Mouse (Mus musculus) heart, embryonic 12.5 days (tissue): ENCODE data around the gene Rap1gap2. TPM values are rescaled to one million over a fixed set of nuclear protein-coding genes. Genes with fewer than 3 reads are reported as not detected.

Experiments used
- ATAC-seq: fragments of 200-750 bp; cut with Nextera tagmentation; 2 replicates; pipeline ENCODE4 v1.8.0; 2017; ENCODE audit warnings: moderate TSS enrichment, moderate library complexity; ENCODE audit not compliant: insufficient number of reproducible peaks, low FRiP score
- H3K27ac ChIP-seq: fragments of 300-500 bp; sonication (generic); 2 replicates; pipeline ENCODE4 v1.5.1; 2016; ENCODE audit warnings: mild to moderate bottlenecking, moderate library complexity; ENCODE audit not compliant: poor library complexity, severe bottlenecking
- H3K27me3 ChIP-seq: fragments of 300-500 bp; sonication (generic); replicated peaks from 2 replicates; pipeline ENCODE4 v1.6.1; 2016; ENCODE audit warnings: mild to moderate bottlenecking, moderate library complexity
- H3K36me3 ChIP-seq: fragments of 300-500 bp; sonication (generic); 2 replicates; pipeline ENCODE4 v1.6.1; 2016; ENCODE audit warnings: mild to moderate bottlenecking, moderate library complexity
- H3K4me1 ChIP-seq: fragments of 300-500 bp; sonication (generic); replicated peaks from 2 replicates; pipeline ENCODE4 v1.6.1; 2016; ENCODE audit warnings: mild to moderate bottlenecking
- H3K4me2 ChIP-seq: fragments of 300-500 bp; sonication (generic); 2 replicates; pipeline ENCODE4 v1.6.1; 2016; ENCODE audit warnings: mild to moderate bottlenecking, moderate library complexity
- H3K4me3 ChIP-seq: fragments of 300-500 bp; sonication (generic); 2 replicates; pipeline ENCODE4 v1.5.1; 2016; ENCODE audit warnings: mild to moderate bottlenecking
- H3K9ac ChIP-seq: fragments of 300-500 bp; sonication (generic); 2 replicates; pipeline ENCODE4 v1.6.1; 2016; ENCODE audit warnings: mild to moderate bottlenecking, moderate library complexity
- H3K9me3 ChIP-seq: fragments of 300-500 bp; sonication (generic); replicated peaks from 2 replicates; pipeline ENCODE4 v1.6.1; 2016; ENCODE audit warnings: mild to moderate bottlenecking, moderate library complexity
- WGBS: fragments of 180-500 bp; shearing (Covaris S2); methylation state at CpG from one replicate; pipeline ENCODE4 v1.1.7; 2016; 5-methylcytosine and 5-hydroxymethylcytosine counted together
- polyA plus RNA-seq: library from polyadenylated mRNA; unstranded; fragments of >200 nt; fragmentation: Nextera tagmentation; extraction: Ambion mirVana; gene quantifications from 2 replicates; pipeline ENCODE4 v1.2.1, GENCODE M21; 2016

The Rap1gap2 gene
- polyA plus RNA-seq, 1 experiment from 2014 or later = 9.3 TPM

- Histone ChIP-seq H3K4me3 (no peak overlapping the region), H3K4me1 (peaks cover 7% of the 10 kb centered on the region; the same call in 1 of the 2 replicates), H3K27ac (no peak overlapping the region), H3K36me3 (no peaks in the 10 kb centered on the region), H3K27me3 (no peaks in the 10 kb centered on the region), H3K9me3 (no peaks in the 10 kb centered on the region), H3K4me2 (no peak overlapping the region), H3K9ac (no peak overlapping the region)
- WGBS = 69% methylated on average over 4 of the region's 4 CpGs
- ATAC-seq = no peak
These were observed 231.4 kb downstream of the Rap1gap2 start for GRCm38 (mm10) chr11:74379166-74379873.

GRCm38 (mm10) chr11:74376847-74377246 lies 233.9 kb downstream of the Rap1gap2 start:
- H3K36me3 ChIP-seq = no peaks in the 10 kb centered on the region
- peaks cover 2% of the 10 kb centered on the region; the same call in 1 of the 2 replicates for H3K4me1 ChIP-seq
- H3K27me3 ChIP-seq = no peaks in the 10 kb centered on the region
- H3K27ac ChIP-seq = no peak overlapping the region
- no peak overlapping the region for H3K4me3 ChIP-seq
- no peaks in the 10 kb centered on the region for H3K9me3 ChIP-seq
- H3K4me2 ChIP-seq = no peak overlapping the region
- peak; percentile 63 for ATAC-seq
- WGBS = 69% methylated on average over 3 of the region's 3 CpGs
- H3K9ac ChIP-seq = no peak overlapping the region

- no peak overlapping the region for H3K4me2 ChIP-seq
- no peak overlapping the region for H3K27ac ChIP-seq
- H3K4me1 ChIP-seq = no peaks in the 10 kb centered on the region
- 14% methylated on average over 22 of the region's 22 CpGs for WGBS
- no peak overlapping the region for H3K9ac ChIP-seq
- no peak for ATAC-seq
- H3K36me3 ChIP-seq = no peaks in the 10 kb centered on the region
- H3K9me3 ChIP-seq = no peaks in the 10 kb centered on the region
- H3K27me3 ChIP-seq = peaks cover 13% of the 10 kb centered on the region; the same call in 1 of the 2 replicates
- no peak overlapping the region for H3K4me3 ChIP-seq
These were observed 239.2 kb downstream of the Rap1gap2 start for GRCm38 (mm10) chr11:74371393-74372100.

GRCm38 (mm10) chr11:74361769-74362168 lies 248.9 kb downstream of the Rap1gap2 start, which contains the start of gene Olfr412:
TSS of gene Olfr412 (plus strand) at chr11:74362069.
- H3K9ac ChIP-seq = no peak within 1 kb of the TSS
- ATAC-seq = no peak
- H3K27ac ChIP-seq = no peak within 1 kb of the TSS
- no peaks in the 10 kb centered on the region for H3K27me3 ChIP-seq
- H3K9me3 ChIP-seq = peaks cover 6% of the 10 kb centered on the region; the same call in 1 of the 2 replicates
- H3K36me3 ChIP-seq = no peaks in the 10 kb centered on the region
- H3K4me2 ChIP-seq = no peak within 1 kb of the TSS
- WGBS = 73% methylated on average over 1 of the region's 1 CpGs
- H3K4me1 ChIP-seq = no peaks in the 10 kb centered on the region
- no peak within 1 kb of the TSS for H3K4me3 ChIP-seq

GRCm38 (mm10) chr11:74352550-74352949 lies 258.2 kb downstream of the Rap1gap2 start, which contains the start of gene Olfr411:
TSS of gene Olfr411 (minus strand) at chr11:74352650.
- H3K36me3 ChIP-seq = no peaks in the 10 kb centered on the region
- no peaks in the 10 kb centered on the region for H3K27me3 ChIP-seq
- H3K9ac ChIP-seq = no peak within 1 kb of the TSS
- no peak within 1 kb of the TSS for H3K27ac ChIP-seq
- no peaks in the 10 kb centered on the region for H3K9me3 ChIP-seq
- no peaks in the 10 kb centered on the region for H3K4me1 ChIP-seq
- H3K4me2 ChIP-seq = no peak within 1 kb of the TSS
- 76% methylated on average over 3 of the region's 3 CpGs for WGBS
- no peak within 1 kb of the TSS for H3K4me3 ChIP-seq
- ATAC-seq = no peak

- 68% methylated on average over 6 of the region's 6 CpGs for WGBS
- no peak for ATAC-seq
- no peaks in the 10 kb centered on the region for H3K27me3 ChIP-seq
- H3K4me3 ChIP-seq = no peak within 1 kb of the TSS
- H3K9me3 ChIP-seq = no peaks in the 10 kb centered on the region
- no peaks in the 10 kb centered on the region for H3K36me3 ChIP-seq
- H3K27ac ChIP-seq = no peak within 1 kb of the TSS
- H3K4me1 ChIP-seq = no peaks in the 10 kb centered on the region
- H3K4me2 ChIP-seq = no peak within 1 kb of the TSS
- no peak within 1 kb of the TSS for H3K9ac ChIP-seq
These were observed 272.8 kb downstream of the Rap1gap2 start, which contains the start of gene Olfr410 for GRCm38 (mm10) chr11:74337931-74338330. TSS of gene Olfr410 (minus strand) at chr11:74338031.

Other genes with a start within 250 kb of the Rap1gap2 start
- gene Olfr412, start 248.8 kb downstream of the Rap1gap2 start, polyA plus RNA-seq = not detected in 2 replicates
- gene Ccdc92b, start 8.7 kb upstream of the Rap1gap2 start, polyA plus RNA-seq = 3.5 and 4.0 TPM in 2 replicates
- 70.0 and 71.3 TPM in 2 replicates for gene Cluh, start 38.6 kb upstream of the Rap1gap2 start, polyA plus RNA-seq
- gene Pafah1b1, start 113.8 kb upstream of the Rap1gap2 start, polyA plus RNA-seq = 57.7 and 63.4 TPM in 2 replicates
- 34.6 and 37.0 TPM in 2 replicates for gene Mettl16, start 159.9 kb upstream of the Rap1gap2 start, polyA plus RNA-seq
- 4.0 and 4.8 TPM in 2 replicates for gene Mnt, start 220.0 kb upstream of the Rap1gap2 start, polyA plus RNA-seq